Mouse (Mus musculus) cerebellum, adult 2 months (tissue): ENCODE data around the gene Bst1.

Experiments used
- CTCF ChIP-seq: fragments of 200-500 bp; IDR thresholded peaks from 2 replicates; pipeline ENCODE4 v1.5.1; 2011; ENCODE audit warnings: low read depth, mild to moderate bottlenecking, control low read depth, low read length, moderate library complexity, borderline replicate concordance; ENCODE audit not compliant: insufficient read depth
- POLR2A ChIP-seq: fragments of 200-500 bp; IDR thresholded peaks from 2 replicates; pipeline ENCODE4 v1.6.1; 2011; ENCODE audit warnings: low read length, control low read depth, borderline replicate concordance; ENCODE audit not compliant: insufficient read depth

DNA sequence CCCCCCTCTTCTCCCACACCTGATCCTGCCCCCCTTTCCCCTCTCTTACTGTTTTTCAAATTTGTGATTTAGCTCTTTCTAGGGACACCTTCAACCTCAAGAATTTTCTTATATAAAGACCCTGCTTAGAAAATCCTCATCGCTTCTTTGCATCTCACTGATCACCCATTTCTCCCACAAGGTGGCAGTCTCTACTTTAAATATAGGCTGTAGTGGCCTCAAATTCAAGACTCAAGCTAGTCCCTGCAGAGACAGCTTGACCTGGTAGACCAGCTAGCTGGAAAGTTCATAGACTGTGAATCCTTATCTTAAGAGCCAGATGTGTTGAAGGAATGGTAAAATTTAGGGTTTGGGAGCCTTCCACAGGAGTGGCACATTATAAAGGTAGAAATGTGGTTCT lies 73.7 kb downstream of the Bst1 start:
- TF ChIP-seq POLR2A (no peak), CTCF (no peak)
